Mouse (Mus musculus): Measurements from ENCODE around the gene Snx9.

Gene Snx9

DNA sequence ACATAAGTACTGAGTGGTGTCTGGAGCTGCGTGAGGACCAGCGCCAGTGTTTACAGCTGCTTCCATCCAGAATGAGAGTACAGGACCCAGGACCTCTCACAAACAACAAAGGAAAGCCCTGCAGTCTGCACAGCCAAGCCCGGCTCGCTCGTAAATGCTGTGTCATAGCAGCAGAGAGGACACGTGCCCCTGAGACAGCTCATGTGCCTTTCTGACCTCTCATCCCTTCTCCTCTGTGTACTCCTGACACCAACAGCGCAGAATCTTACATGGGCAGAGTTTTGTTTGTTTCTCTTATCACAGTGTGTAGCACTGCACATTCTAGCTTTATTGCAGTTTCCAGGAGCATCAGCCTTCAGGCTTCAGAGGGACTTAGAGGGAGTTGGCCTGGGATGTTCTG, 85.6 kb downstream of the Snx9 start:
- no peak for DNase-seq (ENCODE audit: inconsistent ontology term)

DNA sequence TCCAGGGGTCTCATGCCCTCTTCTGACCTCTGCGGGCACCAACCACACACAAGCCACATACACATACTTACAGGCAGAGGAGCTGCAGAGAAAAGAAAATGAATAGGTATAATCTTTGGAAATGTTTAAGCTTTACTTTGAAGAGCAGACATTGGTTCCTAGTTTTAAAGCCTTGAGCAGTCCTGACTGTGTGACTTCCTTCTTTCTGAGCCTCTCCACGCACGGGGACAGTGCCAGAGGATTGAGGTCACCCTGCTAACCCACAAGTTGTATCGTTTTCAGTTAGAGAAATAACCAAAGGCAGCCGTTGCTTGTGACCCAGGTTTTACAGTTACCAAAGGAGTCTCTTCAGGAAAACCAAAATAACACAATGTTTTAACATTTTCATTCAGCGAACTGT, 87.9 kb downstream of the Snx9 start:
- no peak for DNase-seq (ENCODE audit: inconsistent ontology term)

DNA sequence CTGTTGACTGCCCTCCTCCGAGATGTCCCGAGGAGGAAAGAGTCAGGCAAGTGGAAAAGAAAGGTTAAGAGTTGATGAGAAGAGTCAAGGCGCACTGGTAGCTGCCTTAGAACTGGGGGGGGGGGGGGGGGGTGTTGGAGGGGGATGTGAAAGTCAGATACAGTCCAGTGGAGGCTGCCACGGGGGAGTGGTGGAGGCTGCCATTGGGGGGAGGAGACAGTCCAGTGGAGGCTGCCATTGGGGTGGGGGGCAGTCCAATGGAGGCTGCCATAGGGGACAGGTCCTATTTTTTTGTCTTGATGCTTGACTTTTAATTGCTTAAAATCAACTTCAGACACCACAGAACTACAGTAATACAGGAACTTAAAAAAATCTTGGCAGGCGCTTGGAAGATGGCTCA, 91.0 kb downstream of the Snx9 start:
- DNase-seq (ENCODE audit: inconsistent ontology term): no peak

DNA sequence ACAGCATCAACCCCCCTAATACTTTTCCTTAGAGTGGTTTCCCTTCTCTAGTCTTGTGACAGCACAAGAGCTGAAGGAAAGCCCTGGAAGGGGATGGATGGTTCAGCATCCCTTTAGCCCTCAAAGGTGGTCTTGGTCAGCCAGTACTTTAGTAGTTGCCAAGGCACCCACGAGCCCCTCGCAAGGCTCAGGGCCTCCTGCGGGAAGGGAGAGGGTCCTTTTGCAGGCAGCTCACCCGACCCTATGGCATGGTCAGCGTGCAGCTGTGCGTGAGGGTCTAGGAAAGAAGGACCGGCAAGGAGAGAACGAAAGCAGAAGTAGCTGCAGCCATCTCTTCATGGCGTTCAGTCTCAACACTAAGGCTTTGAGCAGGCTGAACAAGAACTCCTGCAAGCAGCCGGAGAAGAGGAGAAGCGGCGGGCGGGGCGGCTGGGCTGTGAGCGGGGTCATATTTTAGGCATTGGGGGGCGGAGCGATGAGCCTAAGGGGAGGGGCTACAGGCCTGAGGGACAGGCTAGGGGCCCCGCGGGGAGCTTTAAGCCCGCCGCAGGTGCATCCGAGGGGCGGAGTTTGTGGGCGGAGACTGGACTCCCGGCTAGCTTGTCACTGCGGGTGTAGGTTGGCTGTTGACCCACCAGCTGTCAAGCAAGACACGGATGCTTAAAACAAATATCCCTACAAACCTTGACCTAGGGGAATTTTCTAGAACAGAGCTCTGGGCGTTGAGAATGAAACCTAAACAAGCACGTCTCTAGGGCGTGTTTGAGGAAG, 93.6 kb downstream of the Snx9 start:
- peak; percentile 86 for DNase-seq (ENCODE audit: inconsistent ontology term)

DNA sequence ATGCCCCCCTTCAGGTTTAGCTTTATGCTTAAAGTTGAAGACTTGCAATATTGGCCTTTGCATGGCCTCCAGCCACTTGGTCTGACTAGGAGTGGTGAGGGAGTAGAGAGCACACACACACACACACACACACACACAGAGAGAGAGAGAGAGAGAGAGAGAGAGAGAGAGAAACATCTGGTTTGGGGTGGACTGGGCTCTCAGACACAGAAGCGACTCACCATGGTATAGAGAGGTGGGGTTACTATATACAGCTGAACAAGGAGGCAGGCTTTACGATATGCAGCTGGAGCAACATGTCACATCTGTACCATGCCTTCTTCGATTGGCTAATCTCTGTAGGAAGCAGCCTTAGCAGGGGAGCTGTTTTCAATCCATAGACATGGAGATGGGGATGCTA, 94.6 kb downstream of the Snx9 start:
- DNase-seq (ENCODE audit: inconsistent ontology term): no peak

DNA sequence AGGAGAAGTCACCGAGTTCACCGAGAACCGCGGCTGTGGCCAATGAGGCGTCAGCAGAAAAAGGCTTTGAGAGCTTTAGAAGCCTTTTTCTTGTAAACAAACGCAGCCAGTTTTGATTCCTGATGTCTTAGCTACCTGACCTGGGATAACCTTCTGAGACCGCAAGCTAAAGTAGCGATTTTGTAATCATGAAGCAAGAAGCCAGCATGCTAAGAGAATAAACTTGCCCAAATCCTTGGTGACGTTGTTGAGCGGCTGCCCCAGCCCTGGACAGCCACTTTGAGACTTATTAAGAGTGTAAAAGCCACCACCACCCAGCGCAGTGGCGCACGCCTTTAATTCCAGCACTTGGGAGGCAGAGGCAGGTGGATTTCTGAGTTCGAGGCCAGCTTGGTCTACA, 95.1 kb downstream of the Snx9 start:
- peak; percentile 41 for DNase-seq (ENCODE audit: inconsistent ontology term)

DNA sequence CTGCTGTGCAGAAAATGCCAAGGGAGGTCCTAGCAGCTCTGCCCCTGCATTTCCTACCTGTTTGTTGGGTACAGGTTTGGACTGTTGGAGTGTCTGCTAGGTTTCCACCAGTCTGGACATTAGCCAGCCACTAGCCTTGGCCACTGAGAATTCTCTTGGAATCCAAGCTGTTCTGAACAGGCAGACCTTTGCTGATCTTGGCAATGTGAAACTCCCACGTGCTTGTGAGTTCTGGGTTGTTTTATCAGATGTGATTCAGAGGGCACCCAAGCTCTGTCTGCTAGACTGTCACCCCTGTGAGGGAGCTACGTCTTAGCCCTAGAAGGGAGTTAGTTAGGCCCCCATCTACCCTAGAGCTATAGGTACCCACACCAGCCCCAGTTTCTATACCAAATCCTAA, 96.3 kb downstream of the Snx9 start:
- peak; percentile 9 for DNase-seq (ENCODE audit: inconsistent ontology term)

DNA sequence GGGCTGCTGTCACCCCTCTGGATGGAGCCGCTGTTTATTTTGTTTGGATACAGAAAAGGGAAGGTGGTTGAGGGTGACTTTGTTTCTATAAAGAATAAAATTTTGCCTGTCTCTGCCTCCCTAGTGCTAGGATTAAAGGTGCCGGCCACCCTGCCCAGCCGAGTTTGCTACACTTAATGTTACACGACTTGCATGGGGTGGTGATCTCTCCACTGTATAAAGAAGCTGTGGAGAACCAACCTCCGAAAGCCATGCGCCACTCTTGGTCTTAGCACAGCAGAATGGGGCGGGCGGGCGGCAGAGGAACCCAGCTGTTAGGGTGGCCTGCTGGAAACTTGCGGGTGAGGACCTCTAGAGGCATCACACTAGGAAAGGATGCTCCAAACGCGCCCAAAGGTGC, 98.7 kb downstream of the Snx9 start:
- DNase-seq (ENCODE audit: inconsistent ontology term): no peak

DNA sequence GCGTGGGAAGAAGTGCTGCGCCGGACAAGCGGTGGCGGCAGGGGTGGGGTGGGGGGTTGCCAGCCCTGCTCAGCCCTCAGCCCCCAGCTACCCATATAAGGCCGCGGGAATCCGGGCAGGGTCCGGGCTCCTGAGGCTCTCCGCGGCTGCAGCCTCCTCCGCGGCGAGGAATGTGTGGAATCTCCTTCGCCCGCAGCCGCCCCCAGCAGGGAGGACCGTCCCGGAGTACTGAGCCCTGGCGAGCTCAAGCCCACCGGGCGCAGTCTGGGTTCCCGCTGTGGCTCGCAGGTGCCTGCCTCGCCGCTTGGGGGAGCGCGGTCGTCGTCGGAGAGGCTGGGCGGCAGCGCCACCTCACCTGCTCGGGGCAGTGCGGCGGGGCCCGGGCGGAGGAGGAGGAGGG, 99.7 kb downstream of the Snx9 start:
- DNase-seq (ENCODE audit: inconsistent ontology term): peak; percentile 87

DNA sequence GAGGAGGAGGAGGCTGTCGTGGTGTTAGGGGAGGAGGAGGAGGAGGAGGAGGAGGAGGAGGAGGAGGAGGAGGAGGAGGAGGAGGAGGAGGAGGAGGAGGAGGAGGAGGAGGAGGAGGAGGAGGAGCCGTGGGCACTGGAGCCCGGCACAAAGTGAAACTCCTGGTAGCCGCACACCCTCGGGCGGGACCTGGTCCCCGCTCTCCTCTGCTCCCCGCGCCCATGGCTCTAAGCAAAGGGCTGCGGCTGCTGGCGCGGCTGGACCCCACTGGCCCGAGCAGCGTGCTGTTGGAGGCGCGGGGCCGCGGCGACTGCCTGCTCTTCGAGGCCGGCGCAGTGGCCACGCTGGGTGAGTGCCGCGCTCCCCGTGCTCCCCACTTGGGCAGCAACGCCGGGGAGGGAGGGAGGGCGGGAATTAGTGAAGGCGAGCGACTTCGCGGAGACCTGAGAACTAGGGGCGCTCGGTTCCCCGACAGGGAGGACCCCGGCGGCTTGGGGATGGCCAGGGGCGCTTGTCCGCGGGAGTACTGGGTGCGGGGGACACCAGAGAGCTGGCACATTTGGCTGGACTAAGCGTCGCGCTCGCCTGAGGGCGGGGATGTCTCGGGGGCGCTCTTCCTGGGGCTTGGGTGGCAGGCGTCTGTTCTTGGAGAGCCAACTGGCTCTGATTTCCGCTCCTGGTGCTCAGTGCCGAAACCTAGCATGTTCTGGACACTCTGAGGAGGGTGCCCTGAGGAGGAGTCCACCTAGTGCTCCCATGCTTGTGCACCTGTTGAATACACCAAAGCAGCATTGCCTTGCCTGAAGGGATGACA, 100.3 kb downstream of the Snx9 start, which contains the start of gene Synj2:
Gene Synj2 (plus strand): TSS at position 51 of the 814 bp plus-strand sequence.
- DNase-seq (ENCODE audit: inconsistent ontology term): peak; percentile 86

DNA sequence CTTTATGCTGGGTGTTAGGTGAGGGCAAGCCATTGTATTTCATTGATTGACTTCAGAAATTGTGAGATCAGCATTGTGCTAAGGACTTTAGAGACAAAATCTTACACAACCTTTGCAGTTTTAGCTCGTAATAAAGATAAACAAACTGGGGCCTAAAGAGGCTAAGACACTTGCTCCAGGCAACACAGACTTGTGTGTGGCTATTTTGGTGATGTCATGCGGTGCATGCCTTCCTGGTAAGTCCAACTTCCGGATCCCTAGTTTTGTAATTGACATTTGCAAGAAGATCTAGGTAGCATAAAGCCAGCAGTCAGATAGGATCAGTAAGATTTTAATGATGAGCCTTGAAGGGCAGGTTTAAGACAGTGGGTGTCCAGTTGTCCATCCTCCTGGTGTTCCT, 101.0 kb downstream of the Snx9 start:
- peak; percentile 26 for DNase-seq (ENCODE audit: inconsistent ontology term)

DNA sequence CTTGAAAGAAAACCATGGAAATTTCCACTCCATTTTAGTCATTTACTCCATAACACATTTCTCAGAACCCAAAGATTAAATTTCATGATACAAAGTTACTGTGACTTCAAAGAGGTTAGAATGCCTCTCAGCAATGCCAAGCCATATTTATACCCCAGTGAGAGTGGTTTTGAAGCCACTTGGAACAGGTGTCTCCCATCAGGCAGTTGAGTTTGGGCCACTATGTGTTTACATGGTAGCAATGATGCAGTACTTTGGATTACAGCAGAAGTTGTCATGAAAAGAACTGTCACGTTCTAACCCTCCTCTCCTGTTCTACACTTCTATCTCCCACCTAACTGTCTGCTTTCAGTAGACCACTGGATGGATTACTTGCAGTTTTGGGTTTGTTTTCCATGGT, 101.9 kb downstream of the Snx9 start:
- no peak for DNase-seq (ENCODE audit: inconsistent ontology term)

DNA sequence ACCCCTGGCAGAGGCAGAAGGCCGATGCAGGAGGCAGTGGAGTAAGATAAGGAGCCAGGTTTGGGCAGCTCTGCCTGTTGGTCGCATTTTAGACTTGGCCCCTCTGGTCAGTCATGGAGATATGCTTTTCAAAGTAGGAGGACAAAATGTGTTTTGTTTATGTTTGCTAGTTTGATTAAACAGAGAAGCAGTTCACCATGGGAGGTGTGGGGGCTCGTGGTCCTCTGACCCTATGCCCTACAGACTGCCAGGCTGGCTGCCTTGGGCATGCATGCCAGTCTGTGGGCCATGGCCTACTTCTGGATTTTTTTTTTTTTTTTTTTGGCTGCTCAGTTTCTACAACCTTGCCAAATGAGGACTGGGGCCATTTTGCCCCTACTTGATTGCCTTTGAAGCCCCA, 105.9 kb downstream of the Snx9 start:
- no peak for DNase-seq (ENCODE audit: inconsistent ontology term)

DNA sequence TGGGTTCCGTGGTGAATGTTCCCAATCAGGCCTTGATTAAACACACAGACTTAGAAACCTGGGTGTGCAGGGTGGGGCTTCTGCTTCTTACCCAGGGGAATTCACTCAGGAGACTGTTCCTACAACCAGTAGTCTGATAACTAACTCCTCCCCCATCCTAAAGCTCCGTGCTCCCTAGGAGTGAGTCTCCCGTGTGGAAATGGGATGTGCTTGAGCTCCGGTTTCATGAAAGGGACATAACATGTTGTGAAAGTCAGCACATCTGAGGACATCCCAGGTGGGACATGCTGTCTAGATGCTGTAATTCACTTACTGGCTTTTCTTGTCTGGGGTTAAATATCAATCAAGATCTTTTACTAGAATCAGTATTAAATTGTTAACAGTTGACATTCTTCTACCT, 111.3 kb downstream of the Snx9 start:
- no peak for DNase-seq (ENCODE audit: inconsistent ontology term)

DNA sequence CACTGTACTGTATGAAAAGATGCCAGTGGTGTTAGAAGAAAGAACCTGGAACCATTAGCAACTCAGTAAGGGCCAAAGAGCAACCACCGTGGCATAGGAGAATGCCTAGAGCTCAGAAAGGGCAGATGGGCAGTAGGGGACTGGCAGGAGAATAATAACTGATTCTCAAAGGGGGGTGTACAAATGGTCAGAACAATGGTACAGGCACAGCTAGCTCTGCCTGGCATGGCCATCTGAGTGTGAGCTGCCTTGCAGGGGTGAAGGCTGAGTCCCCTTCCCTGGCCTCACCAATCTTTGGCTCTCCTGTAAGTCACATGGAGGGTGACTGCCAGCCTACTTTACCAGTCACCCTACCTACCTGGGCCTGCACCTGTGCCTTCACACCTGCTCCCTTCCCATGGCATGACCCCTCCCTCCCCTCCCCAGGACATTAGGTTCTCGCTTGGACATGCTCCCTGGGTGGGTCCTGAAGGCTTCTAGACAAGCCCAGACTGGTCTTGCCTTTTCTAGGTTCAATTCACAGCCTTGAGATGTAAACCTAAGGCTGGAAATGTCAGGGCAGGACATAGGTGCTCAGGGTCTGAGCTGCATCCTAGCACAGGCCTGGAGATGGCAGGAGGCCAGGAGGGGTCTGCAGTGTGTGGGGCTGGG, 115.3 kb downstream of the Snx9 start:
- DNase-seq (ENCODE audit: inconsistent ontology term): no peak

DNA sequence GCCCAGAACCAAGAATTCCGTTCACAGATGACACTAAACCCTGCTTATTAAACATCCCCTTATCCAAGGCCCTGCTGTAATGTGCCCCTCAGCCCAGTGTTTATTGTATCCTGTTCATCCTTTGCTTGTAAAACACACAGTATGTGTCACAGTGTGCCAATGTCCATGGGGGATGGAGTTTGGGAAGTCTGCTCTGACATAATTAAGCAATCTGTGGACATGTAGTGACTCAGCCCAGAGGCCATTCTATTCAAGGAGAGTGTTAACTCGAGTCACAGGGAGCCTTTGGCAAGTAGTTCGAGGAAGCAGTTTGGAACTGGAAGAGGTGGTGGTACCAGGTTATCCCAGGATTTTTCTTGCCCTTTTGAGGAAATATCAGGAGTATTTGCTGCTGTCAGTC, 116.0 kb downstream of the Snx9 start:
- DNase-seq (ENCODE audit: inconsistent ontology term): peak; percentile 80

DNA sequence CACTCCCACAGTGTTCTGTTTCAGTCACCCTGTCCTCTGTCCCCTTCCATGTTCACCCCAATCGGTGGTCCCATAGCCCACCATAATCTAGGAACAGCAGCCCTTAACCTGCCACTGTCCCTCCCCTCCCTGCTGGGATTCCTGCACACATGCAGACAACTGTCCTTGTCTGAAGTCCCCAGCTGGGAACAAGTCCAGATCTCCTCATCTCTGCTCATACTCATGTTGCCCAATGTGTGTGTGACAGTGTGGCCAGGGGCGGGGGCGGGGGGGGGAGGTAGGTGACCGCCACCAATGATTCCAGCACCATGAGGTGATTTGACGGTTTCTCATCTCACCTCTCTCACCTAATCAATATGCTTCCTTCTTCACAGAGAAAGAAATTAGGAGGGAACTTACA, 117.1 kb downstream of the Snx9 start:
- DNase-seq (ENCODE audit: inconsistent ontology term): no peak

DNA sequence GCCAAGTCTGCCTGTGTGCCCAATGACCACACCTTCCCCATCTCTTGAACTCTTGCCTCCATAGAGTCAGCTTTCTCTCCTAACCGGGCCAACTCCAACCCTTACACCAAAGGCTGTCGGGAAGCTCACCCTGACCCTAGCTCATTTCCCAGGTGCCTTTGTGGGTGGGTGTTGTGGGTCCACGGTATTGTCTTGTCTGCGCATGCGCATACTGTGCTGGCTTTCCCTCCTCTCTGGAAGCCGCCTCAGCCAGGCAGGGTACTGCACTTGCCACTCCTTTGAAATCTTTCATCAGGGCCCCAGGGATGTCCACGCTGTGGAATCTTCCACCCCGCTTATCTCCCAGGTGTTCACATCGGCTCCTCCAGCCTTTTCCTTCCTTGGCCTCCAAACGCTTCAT, 117.5 kb downstream of the Snx9 start:
- DNase-seq (ENCODE audit: inconsistent ontology term): no peak

DNA sequence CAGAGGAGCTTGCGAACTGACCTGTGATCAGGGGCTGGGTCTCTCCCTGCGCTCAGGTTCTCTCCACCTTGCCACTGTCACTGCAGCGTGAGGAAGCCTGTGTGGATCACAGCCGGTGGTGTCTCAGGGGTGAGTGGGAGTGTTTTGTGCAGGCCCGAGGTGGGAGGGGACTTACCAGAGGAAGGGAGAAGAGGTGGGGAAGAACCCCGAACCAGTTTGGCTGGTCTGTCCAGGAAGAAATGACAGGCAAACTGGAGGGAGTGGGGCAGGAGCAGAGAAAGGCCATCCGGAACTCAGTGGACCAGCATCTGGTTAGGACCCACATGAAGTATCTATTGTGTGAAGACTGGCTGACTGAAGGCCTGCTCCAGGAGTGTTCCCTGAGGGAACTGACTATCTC, 118.0 kb downstream of the Snx9 start:
- no peak for DNase-seq (ENCODE audit: inconsistent ontology term)

DNA sequence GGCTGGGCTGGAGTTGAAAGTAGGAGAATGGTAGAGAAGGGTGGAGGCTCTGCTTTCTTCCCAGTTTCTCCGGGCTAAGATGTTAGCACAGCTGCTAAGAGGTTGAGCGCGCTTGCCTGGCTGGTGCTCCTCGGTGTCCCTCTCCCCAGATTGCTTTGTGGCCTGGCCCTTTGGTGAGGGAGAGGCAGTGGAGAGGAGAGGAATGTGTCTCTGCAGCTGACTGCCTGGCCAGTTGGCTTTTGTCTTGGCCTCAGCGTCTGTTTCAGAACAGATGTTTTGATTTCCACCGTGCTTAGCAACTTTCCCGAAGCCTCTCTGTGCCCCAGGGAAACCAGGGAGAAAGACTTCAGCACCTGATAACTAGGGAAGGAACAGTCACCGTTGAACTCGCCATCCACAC, 118.7 kb downstream of the Snx9 start:
- DNase-seq (ENCODE audit: inconsistent ontology term): no peak

DNA sequence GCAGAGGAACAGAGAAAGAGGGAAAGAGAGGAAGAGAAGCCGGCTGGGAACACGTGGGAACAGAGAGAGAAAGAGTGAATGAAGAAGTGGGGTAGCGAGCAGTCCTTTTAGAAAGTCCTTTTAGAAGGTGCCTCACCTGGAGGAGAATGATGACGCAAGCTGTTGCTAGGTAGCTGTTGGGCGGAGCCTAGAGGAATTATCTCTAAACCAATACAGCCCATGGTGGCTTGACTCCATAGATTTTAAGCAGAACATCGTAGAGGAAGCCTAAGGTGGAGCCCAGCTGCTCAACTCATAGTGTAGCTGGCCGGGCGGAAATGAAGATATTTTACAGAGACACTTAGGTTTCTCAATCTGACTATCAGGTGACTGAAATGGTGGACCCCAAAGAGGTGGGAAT, 122.6 kb downstream of the Snx9 start:
- DNase-seq (ENCODE audit: inconsistent ontology term): no peak

DNA sequence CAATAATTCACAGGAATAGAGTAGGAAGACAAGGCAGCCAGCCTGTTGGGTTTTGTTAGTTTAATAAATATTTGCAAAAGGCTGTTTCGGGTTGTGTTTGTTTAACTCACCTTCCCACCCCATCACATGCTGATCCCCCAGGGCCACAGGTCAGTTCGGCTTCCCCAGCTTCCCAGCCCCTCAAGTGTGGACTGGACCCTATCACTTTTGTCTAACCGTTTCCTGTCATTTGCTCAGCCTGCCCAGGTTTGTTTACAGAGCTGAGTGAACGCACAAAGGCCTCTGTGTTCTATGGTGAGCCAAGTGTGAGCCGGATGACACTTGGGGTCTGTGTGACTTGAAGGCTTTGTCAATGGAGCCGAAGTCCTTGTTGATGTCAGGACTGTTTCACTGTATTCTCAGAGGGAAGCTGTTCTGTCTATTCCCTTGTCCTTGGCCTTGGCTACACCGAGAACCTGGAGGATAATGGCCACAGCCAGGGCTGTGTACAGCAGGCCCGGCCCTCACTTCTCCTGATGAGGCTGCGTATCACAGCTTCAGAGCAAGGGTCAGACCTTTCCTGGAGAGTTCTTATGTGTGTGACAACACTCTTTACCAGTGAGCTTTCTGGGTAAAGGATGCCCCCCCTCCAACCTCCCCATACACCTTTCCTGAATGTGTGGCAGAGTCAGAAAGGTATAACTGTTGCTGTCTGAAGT, 124.1 kb downstream of the Snx9 start:
- DNase-seq (ENCODE audit: inconsistent ontology term): no peak
